Mouse (Mus musculus): ENCODE results near the gene Stpg3.
"Not testable (repeated sequence)": the region's sequence is repeated elsewhere in the genome, so short reads cannot be mapped to it uniquely, and the experiment has no call there.

Stpg3 gene

GRCm38 (mm10) chr2:25214444-25214843 lies at the start of gene Stpg3:
TSS of gene Stpg3 (minus strand) at chr2:25214637.
- DNase-seq = no peak

- no peak for DNase-seq
Measured at GRCm38 (mm10) chr2:25263623-25264285, 49.3 kb upstream of the Stpg3 start.

GRCm38 (mm10) chr2:25262795-25263622 lies 48.6 kb upstream of the Stpg3 start:
- DNase-seq = peak; percentile 61

- DNase-seq = peak; percentile 91
Measured at GRCm38 (mm10) chr2:25262291-25262767, 47.9 kb upstream of the Stpg3 start, which contains the start of gene Tprn. TSS of gene Tprn (plus strand) at chr2:25262618.

- DNase-seq = no peak
Measured at GRCm38 (mm10) chr2:25261870-25262269, 47.4 kb upstream of the Stpg3 start.

GRCm38 (mm10) chr2:25258887-25259286 lies 44.5 kb upstream of the Stpg3 start:
- no peak for DNase-seq

- not testable (repeated sequence) for DNase-seq
Measured at GRCm38 (mm10) chr2:25257250-25257649, 42.8 kb upstream of the Stpg3 start.

GRCm38 (mm10) chr2:25256443-25257109 lies 42.1 kb upstream of the Stpg3 start:
- DNase-seq = not testable (repeated sequence)

GRCm38 (mm10) chr2:25255284-25255779 lies 40.9 kb upstream of the Stpg3 start, which contains the start of gene Tmem203:
TSS of gene Tmem203 (plus strand) at chr2:25255439.
- peak; percentile 87 for DNase-seq

GRCm38 (mm10) chr2:25252331-25252730 lies 37.9 kb upstream of the Stpg3 start:
- no peak for DNase-seq

- DNase-seq = no peak
Measured at GRCm38 (mm10) chr2:25246183-25247072, 32.0 kb upstream of the Stpg3 start, which contains the start of gene AL732309.1. TSS of gene AL732309.1 (minus strand) at chr2:25246863.

- DNase-seq = no peak
Measured at GRCm38 (mm10) chr2:25244144-25244543, 29.7 kb upstream of the Stpg3 start.

- no peak for DNase-seq
Measured at GRCm38 (mm10) chr2:25243342-25243741, 28.9 kb upstream of the Stpg3 start.

- peak; percentile 67 for DNase-seq
Measured at GRCm38 (mm10) chr2:25242101-25242506, 27.7 kb upstream of the Stpg3 start, which contains the start of the genes Rnf208 and Cysrt1. TSS of gene Rnf208 (plus strand) at chr2:25242255. TSS of gene Cysrt1 (minus strand) at chr2:25242452.

- no peak for DNase-seq
Measured at GRCm38 (mm10) chr2:25241438-25241775, 27.0 kb upstream of the Stpg3 start.

GRCm38 (mm10) chr2:25240723-25241437 lies 26.4 kb upstream of the Stpg3 start:
- DNase-seq = peak; percentile 66

GRCm38 (mm10) chr2:25240310-25240709 lies 25.9 kb upstream of the Stpg3 start:
- no peak for DNase-seq

- DNase-seq = no peak
Measured at GRCm38 (mm10) chr2:25239766-25240165, 25.3 kb upstream of the Stpg3 start.

GRCm38 (mm10) chr2:25238106-25238505 lies 23.7 kb upstream of the Stpg3 start:
- no peak for DNase-seq

- no peak for DNase-seq
Measured at GRCm38 (mm10) chr2:25237522-25237921, 23.1 kb upstream of the Stpg3 start.

- DNase-seq = no peak
Measured at GRCm38 (mm10) chr2:25236614-25237013, 22.2 kb upstream of the Stpg3 start, which contains the start of gene Rnf224. TSS of gene Rnf224 (minus strand) at chr2:25236787.
